Mouse (Mus musculus) B cell, adult 2 months (primary cell): ENCODE measurements around the gene Arglu1.

Experiments
- DNase-seq, 2 experiments: peaks; one replicate each; pipeline ENCODE4 v3.0.0; 2022

The Arglu1 gene

DNA sequence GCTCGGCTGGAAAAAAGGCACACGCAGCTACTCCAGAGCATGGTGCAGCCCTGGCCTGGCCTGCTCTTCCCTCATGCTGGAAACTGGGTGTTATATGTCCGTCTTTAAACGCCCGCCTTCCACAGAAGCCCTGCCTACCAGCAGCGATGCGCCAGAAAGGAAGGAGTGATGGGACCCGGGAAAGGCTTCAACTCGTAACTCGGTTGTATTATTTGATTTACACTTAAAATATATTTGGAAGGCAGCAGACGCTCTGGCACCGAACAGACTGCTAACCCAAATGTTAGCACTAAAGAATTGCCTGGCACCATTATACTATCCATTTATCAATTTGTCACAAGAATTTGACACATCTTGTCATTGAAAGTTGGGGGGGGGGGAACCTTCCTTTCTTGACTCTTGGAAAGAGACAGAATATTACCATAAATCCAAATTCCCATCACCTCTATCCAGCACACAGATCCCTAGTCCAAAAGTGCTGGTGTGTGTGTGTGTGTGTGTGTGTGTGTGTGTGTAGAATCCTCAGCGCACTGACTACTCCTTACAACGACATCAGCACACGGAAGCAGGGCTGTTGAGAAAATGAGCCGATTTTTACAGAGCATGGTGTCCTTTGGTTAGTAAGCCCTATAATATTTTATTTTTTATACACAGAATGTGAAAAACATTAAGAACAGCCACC is 68.9 kb downstream of the Arglu1 start:
- DNase-seq = no peak

DNA sequence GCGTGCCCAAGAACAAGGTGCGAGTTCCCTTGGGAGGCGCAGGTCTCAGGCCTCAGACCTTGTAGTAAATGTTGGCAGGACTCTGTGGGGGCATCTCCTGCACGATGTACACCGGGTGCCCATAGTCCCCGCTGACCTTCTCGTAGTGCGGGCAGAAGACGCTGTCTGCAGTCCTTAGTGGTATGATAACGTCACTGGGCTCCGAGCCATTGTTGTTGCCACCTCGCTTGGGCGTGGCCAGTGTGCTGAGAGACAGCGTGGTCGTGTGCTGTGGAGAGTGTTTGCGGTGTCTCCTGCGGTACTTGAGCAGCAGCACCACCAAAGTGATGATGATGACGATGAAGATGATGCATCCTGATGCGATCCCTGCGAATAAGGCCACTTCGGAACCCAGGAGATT is 69.8 kb downstream of the Arglu1 start:
- no peak for DNase-seq

DNA sequence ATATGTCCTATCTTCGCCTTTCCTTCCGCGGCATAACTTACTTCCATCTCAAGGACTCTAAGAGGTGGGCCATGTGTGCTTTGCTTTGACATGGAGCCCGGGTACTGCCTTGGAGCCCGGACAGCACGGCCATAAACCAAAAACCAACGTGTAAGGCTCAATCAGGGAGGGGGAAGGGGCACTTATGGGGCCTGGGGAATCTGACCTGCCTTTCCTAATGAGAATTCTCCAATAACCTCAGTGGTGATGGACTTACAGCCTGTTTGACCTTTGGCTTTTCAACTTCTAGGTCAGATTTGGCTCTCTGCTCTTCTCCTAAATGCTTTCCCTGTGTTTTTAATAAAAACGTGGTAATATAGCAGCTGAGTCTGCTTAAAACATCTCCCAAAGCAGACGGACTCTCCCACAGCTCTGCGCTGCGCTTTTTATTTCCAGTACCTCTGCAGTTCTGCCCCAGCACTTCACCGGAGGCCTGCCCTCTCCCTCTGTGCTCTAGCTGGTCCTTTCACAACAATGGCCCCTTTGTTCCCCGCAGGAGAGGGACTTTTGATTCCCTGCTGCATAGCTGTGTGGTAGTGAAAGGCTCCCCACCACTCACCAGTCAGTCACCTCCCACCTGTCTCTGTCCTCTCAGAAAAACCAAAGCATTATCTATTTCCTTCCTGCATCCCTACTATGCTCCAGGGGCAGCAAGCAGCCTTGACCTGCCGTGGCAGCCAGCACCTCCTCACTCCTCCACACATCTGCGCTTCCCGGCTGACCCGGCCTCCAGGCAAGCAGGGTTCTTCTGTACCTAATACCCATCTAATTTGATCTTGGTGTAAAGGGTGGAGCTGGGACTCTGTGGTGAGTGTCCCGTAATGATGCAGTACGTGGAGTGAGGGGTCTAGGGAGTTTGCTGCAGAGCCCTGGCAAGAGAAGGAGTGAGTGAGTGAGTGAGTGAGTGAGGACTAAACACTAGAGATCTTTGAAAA is 70.8 kb downstream of the Arglu1 start:
- DNase-seq = no peak
